Mouse (Mus musculus): Measurements from ENCODE around the gene Gpam.
"Not testable (repeated sequence)": the region's sequence is repeated elsewhere in the genome, so short reads cannot be mapped to it uniquely, and the experiment has no call there.

DNA sequence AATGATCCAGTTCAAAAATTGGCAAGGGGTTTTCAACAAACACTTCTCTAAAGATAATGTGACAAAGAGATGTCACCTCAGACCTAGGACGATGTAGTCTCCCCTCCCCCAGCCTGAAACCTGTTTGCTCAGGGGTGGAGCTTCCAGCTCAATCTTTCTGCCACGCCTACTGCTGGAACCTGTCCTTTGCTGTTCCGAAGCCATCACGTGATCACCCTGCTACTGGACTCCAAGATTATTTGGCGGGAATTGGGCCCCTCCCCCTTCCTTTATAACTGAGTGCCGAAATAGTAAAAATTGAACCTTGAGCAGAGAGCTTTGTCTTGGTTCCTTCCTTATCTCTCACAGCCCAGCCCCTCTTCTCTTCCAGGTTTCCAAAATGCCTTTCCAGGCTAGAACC is 25.2 kb upstream of the Gpam start:
- not testable (repeated sequence) for TF ChIP-seq POLR2A (IDR thresholded peaks at IDR 0.05; ENCODE audit: borderline replicate concordance, control insufficient read depth, low read depth, low read length); CTCF (IDR thresholded peaks at IDR 0.05; ENCODE audit: control insufficient read depth, insufficient read depth, low read length)
